Mouse (Mus musculus) ZHBTc4 (cell line): Measurements from ENCODE around the gene Tmc3.

Experiments used
- DNase-seq: peaks from one replicate; pipeline ENCODE4 v3.0.0-alpha.2; 2011; ENCODE audit warnings: low read depth, low spot score

Tmc3 gene

GRCm38 (mm10) chr7:83584639-83585471, at the start of gene Tmc3:
TSS of gene Tmc3 (plus strand) at chr7:83584927.
- DNase-seq: peak; percentile 75

GRCm38 (mm10) chr7:83541536-83542169, 43.1 kb upstream of the Tmc3 start:
- no peak for DNase-seq

- DNase-seq: no peak
Observed at GRCm38 (mm10) chr7:83548686-83549352, 35.9 kb upstream of the Tmc3 start.

- no peak for DNase-seq
Observed at GRCm38 (mm10) chr7:83549353-83549774, 35.4 kb upstream of the Tmc3 start.

- DNase-seq: peak; percentile 71
Observed at GRCm38 (mm10) chr7:83549951-83550407, 34.7 kb upstream of the Tmc3 start.

GRCm38 (mm10) chr7:83554477-83554876, 30.2 kb upstream of the Tmc3 start:
- no peak for DNase-seq

DNA sequence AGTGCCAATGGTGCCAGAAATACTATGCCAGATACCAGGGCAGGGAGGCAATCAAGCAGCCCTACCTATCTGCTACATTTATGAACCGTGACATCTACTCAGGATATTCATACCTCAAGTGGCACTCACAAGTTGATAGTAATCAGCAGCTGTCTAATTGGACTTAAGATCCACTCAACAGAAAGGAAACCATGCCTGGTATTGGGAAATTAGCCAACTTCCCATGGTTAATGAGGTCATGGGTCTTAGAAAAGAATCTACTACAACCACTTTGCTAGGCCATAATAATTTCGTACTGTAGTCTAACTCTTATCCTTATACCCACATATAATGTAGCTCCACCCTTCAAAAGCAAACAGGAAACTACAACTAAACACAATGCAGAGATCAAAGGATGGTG, 28.2 kb upstream of the Tmc3 start:
- DNase-seq: no peak

DNA sequence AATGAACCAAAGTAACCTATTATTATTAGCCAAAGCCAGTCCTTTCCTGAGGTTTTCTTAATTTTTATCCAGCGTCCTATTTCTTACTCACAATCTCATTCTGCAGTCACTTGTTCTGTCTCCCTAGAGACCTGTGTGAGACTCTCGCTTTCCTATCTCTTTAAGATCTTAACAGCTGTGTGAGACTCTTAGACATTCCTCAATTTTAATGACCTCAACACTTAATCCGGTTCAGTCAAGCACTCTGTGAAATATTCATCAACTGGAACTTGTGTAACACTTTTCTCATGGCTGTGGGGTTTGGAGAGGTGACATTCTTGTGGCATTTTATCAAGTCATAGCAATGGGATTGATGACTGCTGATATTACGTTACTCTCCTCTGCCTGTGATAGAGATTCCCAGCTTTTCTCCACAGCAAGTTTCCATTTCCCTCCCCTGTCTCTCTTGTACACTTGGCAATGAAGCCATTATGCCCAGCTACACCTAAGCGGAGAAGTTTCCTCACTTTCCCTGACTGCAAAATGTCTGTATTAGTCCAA, 25.9 kb upstream of the Tmc3 start:
- no peak for DNase-seq

- DNase-seq: no peak
Observed at GRCm38 (mm10) chr7:83559495-83559894, 25.2 kb upstream of the Tmc3 start.

DNA sequence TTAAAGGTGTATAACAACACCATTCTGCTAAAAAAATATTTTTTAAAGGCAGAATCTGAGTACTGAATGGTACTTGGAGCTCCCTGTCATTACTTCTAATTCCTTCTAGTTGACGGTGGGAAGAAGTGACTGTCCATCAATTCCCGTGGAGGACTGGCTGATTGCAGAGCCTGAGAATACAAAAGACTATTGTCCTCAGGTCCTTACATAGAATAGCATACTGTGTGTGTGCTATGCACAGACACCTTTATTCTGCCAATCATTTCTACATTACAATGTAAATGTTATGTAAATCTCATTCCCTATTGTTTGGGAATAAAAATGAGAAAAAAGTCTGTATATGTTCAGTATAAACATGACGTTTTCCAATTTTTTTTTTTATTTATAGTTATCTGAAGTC, 22.9 kb upstream of the Tmc3 start:
- no peak for DNase-seq

GRCm38 (mm10) chr7:83564635-83565291, 20.0 kb upstream of the Tmc3 start:
- DNase-seq: peak; percentile 11

DNA sequence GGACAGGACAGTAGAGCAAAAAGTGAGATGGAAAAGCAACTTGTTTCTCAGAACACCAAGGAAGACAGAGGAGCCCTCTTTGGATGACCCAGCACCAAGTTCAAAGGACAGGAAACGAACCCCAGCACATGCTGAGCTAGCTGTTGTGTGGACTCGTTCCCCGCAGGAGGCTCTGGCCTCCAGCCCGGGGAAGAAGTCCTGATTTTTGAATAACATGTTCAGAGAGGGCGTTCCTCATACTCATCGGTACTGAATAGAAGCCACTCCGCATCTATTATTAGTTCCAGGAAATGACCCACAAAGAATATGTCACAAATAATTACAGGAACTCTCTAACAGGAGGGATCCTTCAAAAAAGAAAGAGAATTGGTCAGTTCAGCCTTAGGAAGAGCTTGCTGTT, 18.8 kb upstream of the Tmc3 start:
- peak; percentile 17 for DNase-seq

DNA sequence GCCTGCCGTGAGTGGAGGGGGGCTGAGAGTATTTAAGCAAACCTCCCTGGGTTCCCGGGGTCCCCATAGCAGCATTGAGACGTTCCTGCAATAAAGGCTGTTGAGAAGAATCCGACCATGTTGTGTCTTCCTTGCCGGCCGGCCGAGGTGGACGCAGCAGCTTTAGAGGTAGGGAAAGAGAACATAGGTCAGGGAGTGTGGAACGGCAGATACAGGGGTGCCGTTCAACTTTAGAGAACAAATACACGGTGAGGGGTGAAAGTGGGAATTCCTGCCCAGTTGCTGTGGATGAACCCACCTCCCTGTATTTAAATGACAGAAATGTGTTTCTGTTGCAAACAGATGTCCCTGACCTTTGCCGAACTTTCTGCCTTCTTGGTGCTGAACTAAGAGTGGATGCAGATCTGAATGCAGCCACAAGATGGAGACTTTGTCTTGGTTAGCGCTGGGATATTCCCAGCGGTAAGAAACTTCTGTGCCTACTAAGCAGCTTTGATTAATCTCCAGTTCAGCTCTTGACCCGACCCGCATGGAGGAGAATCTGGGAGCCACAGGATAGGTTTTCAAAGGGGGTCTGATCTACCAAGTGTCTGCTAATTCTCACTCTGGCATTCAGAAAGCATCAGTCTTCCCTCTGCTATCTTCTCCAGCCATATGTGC, 16.8 kb upstream of the Tmc3 start:
- peak; percentile 82 for DNase-seq

GRCm38 (mm10) chr7:83568815-83569214, 15.9 kb upstream of the Tmc3 start:
- no peak for DNase-seq

DNA sequence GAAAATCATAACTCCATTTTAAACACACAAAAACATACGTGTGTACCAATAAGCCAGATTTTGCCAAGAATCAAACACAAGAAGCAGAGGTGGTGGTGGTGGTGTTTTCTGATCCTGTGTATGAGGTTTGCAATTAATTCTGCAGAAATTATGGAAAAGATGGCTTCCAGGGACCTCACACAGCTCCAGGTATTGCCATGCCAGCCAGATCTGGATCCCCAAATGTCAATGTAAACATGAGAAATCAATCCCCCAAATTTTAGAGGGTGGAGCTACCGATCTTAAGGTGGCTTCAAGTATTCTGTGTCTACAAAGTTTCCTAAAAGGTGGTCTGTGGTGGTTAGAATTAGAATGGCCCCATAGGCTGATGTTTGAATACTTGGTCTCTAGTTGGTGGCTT, 15.3 kb upstream of the Tmc3 start:
- no peak for DNase-seq

- no peak for DNase-seq
Observed at GRCm38 (mm10) chr7:83571077-83571476, 13.7 kb upstream of the Tmc3 start.

- DNase-seq: peak; percentile 50
Observed at GRCm38 (mm10) chr7:83571901-83572300, 12.8 kb upstream of the Tmc3 start.

- DNase-seq: no peak
Observed at GRCm38 (mm10) chr7:83572451-83572850, 12.3 kb upstream of the Tmc3 start.

DNA sequence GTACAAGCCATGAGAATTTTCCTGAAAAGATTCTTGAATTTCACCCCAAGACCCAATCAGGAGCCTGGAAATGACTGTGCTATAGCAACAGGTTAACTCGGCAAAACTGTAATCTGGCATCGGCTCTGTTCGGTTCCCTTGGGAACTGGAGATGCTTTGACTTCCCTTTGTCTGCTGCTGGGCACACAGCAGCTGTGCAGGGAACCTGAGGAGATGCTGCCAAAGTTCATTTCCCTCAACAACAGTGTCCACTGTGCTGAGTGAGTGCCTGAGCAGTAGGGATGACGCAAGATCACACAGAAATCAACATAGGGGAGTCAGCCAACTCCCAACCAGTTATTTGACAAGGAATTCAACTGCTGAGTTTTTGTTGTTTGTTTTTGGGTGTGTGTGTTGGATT, 3.8 kb upstream of the Tmc3 start:
- no peak for DNase-seq

- no peak for DNase-seq
Observed at GRCm38 (mm10) chr7:83594056-83594455, 9.3 kb downstream of the Tmc3 start.

DNA sequence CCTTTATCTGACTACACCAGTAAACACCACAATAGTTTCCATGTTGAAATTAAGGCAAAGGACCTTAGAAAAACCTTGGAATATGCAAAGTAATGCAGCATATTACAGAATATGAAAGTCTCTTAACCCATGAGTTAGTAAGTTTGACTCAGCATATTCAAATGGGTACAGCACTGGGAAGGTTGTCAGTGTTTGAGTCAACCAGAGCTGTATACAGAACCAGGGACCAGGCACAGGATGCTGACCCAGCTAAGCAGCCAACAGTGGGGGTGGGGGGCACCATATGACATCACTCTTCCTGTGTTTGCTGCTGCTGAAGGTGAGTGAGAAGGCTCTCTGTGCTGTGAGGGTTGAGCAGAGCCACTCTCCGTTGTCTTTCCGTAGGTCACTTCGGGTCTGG, 12.3 kb downstream of the Tmc3 start:
- DNase-seq: no peak
